Mouse (Mus musculus) heart, embryonic 15.5 days (tissue): ENCODE measurements around the gene Hcar1. TPM values are rescaled to one million over a fixed set of nuclear protein-coding genes. Genes with fewer than 3 reads are reported as not detected.

Experiments
- ATAC-seq: fragments of 200-750 bp; cut with Nextera tagmentation; replicated peaks from 2 replicates; pipeline ENCODE4 v1.8.0; 2017; ENCODE audit warnings: low read depth, moderate TSS enrichment; ENCODE audit not compliant: insufficient number of reproducible peaks, insufficient read depth, low FRiP score
- H3K27ac ChIP-seq: fragments of 300-500 bp; sonication (generic); 2 replicates; pipeline ENCODE4 v1.5.1; 2015; ENCODE audit warnings: mild to moderate bottlenecking, inconsistent platforms
- H3K27me3 ChIP-seq: fragments of 300-500 bp; sonication (generic); 2 replicates; pipeline ENCODE4 v1.6.1; 2015; ENCODE audit warnings: inconsistent platforms
- H3K36me3 ChIP-seq: fragments of 300-500 bp; sonication (generic); 2 replicates; pipeline ENCODE4 v1.6.1; 2015; ENCODE audit warnings: mild to moderate bottlenecking, inconsistent platforms
- H3K4me1 ChIP-seq: fragments of 300-500 bp; sonication (generic); replicated peaks from 2 replicates; pipeline ENCODE4 v1.6.1; 2015; ENCODE audit warnings: inconsistent platforms
- H3K4me2 ChIP-seq: fragments of 300-500 bp; sonication (generic); 2 replicates; pipeline ENCODE4 v1.6.1; 2015; ENCODE audit warnings: inconsistent platforms, mild to moderate bottlenecking, moderate library complexity
- H3K4me3 ChIP-seq: fragments of 300-500 bp; sonication (generic); 2 replicates; pipeline ENCODE4 v1.5.1; 2015; ENCODE audit warnings: mild to moderate bottlenecking, inconsistent platforms
- H3K9ac ChIP-seq: fragments of 300-500 bp; sonication (generic); 2 replicates; pipeline ENCODE4 v1.6.1; 2015; ENCODE audit warnings: mild to moderate bottlenecking, inconsistent platforms
- H3K9me3 ChIP-seq: fragments of 300-500 bp; sonication (generic); replicated peaks from 2 replicates; pipeline ENCODE4 v1.6.1; 2016; ENCODE audit warnings: inconsistent platforms
- WGBS: fragments of 180-500 bp; shearing (Covaris S2); methylation state at CpG from one replicate; pipeline ENCODE4 v1.1.7; 2015; ENCODE audit warnings: mixed read lengths; 5-methylcytosine and 5-hydroxymethylcytosine counted together
- polyA plus RNA-seq: library from polyadenylated mRNA; unstranded; fragments of >200 nt; fragmentation: Nextera tagmentation; extraction: Ambion mirVana; gene quantifications from 2 replicates; pipeline ENCODE4 v1.2.1, GENCODE M21; 2015

The Hcar1 gene
- polyA plus RNA-seq, 1 experiment from 2014 or later: 0.16 TPM

DNA sequence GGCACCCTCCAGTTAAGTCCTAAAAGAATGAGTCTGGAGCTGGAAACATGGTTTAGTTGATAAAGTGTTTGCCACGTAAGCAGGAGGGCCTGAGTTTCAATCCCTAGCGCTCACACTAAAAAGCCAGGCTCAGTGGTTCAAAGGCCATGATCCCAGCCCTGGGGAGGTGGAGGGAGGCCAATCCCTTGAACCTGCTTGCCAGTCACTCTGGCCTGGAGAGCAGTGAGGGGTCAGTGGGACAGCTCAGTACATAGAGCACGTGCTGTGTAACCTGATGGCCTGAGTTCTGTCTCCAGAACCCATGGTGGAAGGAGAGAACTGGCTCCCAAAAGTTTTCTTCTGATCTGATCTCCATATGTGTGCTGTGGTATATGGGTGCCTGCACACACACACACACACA, 45.0 kb downstream of the Hcar1 start:
- 81% methylated on average over 3 of the region's 3 CpGs for WGBS
- Histone ChIP-seq H3K27ac (no peak overlapping the region), H3K4me1 (no peaks in the 10 kb centered on the region), H3K4me3 (no peak overlapping the region), H3K4me2 (no peak overlapping the region), H3K9ac (no peak overlapping the region), H3K27me3 (no peaks in the 10 kb centered on the region), H3K36me3 (no peaks in the 10 kb centered on the region), H3K9me3 (no peaks in the 10 kb centered on the region)
- ATAC-seq: no peak

DNA sequence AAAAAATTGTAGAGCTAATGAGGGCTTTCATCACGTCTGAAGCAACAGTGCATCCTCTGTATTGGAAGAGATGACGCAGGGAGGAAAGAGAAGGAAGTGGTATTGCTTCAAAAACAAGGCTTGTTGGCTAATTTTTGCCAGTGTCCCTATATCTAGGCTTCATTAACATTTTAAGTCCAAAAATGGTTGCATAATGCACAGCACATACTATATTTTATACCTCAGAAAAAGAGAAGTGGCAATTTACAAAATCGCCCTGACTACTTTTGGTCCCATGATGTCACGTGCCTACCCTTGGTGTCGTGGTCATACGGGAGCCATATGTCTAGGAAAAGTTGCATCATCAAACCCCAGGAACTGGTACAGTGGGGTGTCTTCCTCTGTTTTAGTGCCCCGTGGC, 47.5 kb downstream of the Hcar1 start:
- Histone ChIP-seq H3K36me3 (no peaks in the 10 kb centered on the region), H3K4me3 (no peak overlapping the region), H3K9me3 (no peaks in the 10 kb centered on the region), H3K27ac (no peak overlapping the region), H3K4me1 (no peaks in the 10 kb centered on the region), H3K27me3 (no peaks in the 10 kb centered on the region), H3K9ac (no peak overlapping the region), H3K4me2 (no peak overlapping the region)
- no peak for ATAC-seq
- WGBS: 85% methylated on average over 7 of the region's 7 CpGs

DNA sequence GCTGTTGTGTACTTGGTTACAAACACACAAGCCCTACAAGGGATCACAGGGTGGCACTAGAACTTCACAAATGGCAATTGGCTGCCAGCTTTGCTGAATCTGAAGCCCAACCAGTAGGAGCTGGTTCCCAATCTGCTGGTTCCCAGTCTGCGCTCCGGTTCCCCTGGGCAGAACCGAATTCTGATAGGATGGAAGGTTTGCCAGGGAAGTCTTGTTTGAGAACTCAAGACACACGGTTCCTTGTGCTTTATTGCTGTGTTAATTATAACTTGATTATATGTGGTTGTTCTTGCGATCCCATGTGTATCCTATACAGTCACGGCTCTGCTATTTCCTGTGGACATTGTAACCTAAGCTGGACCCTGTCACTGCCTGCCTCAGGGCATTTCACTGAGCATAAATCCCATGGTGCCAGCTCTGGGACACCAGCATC, 52.1 kb downstream of the Hcar1 start:
- Histone ChIP-seq H3K4me1 (no peaks in the 10 kb centered on the region), H3K27me3 (no peaks in the 10 kb centered on the region), H3K9ac (no peak overlapping the region), H3K9me3 (no peaks in the 10 kb centered on the region), H3K36me3 (no peaks in the 10 kb centered on the region), H3K4me3 (no peak overlapping the region), H3K27ac (no peak overlapping the region), H3K4me2 (no peak overlapping the region)
- ATAC-seq: no peak
- 61% methylated on average over 6 of the region's 6 CpGs for WGBS

Other genes with a start within 250 kb of the Hcar1 start
- 51.9 and 53.5 TPM in 2 replicates for gene Clip1, start 195.4 kb downstream of the Hcar1 start, polyA plus RNA-seq
- 54.5 and 59.7 TPM in 2 replicates for gene Zcchc8, start 158.9 kb downstream of the Hcar1 start, polyA plus RNA-seq
- gene Rsrc2, start 130.6 kb downstream of the Hcar1 start, polyA plus RNA-seq: 75.4 and 84.3 TPM in 2 replicates
- 14.2 and 18.0 TPM in 2 replicates for gene Kntc1, start 130.3 kb downstream of the Hcar1 start, polyA plus RNA-seq
- 0.08 and 0.20 TPM in 2 replicates for gene Hcar2, start 14.5 kb downstream of the Hcar1 start, polyA plus RNA-seq
- gene Denr, start 27.2 kb upstream of the Hcar1 start, polyA plus RNA-seq: 73.5 and 103 TPM in 2 replicates
- gene Gm43518, start 47.4 kb upstream of the Hcar1 start, polyA plus RNA-seq: 0.91 and 2.7 TPM in 2 replicates
- 4.8 and 5.6 TPM in 2 replicates for gene Ccdc62, start 50.7 kb upstream of the Hcar1 start, polyA plus RNA-seq
- 6.6 and 9.7 TPM in 2 replicates for gene Hip1r, start 93.6 kb upstream of the Hcar1 start, polyA plus RNA-seq
- gene Vps37b, start 152.2 kb upstream of the Hcar1 start, polyA plus RNA-seq: 49.9 and 56.0 TPM in 2 replicates
- gene Abcb9, start 215.8 kb upstream of the Hcar1 start, polyA plus RNA-seq: 1.7 and 4.9 TPM in 2 replicates
- gene Ogfod2, start 232.3 kb upstream of the Hcar1 start, polyA plus RNA-seq: 18.2 and 22.3 TPM in 2 replicates
- gene Arl6ip4, start 236.1 kb upstream of the Hcar1 start, polyA plus RNA-seq: 67.6 and 75.3 TPM in 2 replicates